Mouse (Mus musculus) CH12.LX (cell line): ENCODE results near the gene Cenpt.

Experiments
- BHLHE40 ChIP-seq: IDR thresholded peaks from 2 replicates; pipeline ENCODE4 v1.6.1; 2011; ENCODE audit warnings: mild to moderate bottlenecking, low read depth, low read length, improper control_type of control experiment
- CTCF ChIP-seq, 2 experiments: IDR thresholded peaks in 1 of 2; conservative IDR thresholded peaks in 1 of 2; 2 replicates each; pipeline ENCODE4 v1.5.1; 2011 to 2012; ENCODE audit warnings: low read depth in 2 of 2, low read length in 2 of 2, improper control_type of control experiment in 1 of 2, inconsistent platforms in 1 of 2, mild to moderate bottlenecking in 1 of 2, moderate library complexity in 1 of 2
- ELF1 ChIP-seq: IDR thresholded peaks from 2 replicates; pipeline ENCODE4 v1.6.1; 2014; ENCODE audit warnings: low read depth, mild to moderate bottlenecking, inconsistent platforms, low read length, improper control_type of control experiment
- IRF4 ChIP-seq: IDR thresholded peaks from 2 replicates; pipeline ENCODE4 v1.6.1; 2014; ENCODE audit warnings: low read depth, mild to moderate bottlenecking, inconsistent platforms, low read length, improper control_type of control experiment
- MAFK ChIP-seq: IDR thresholded peaks from 2 replicates; pipeline ENCODE4 v1.6.1; 2011; ENCODE audit warnings: low read length, improper control_type of control experiment; ENCODE audit not compliant: insufficient replicate concordance
- MAX ChIP-seq: IDR thresholded peaks from 2 replicates; pipeline ENCODE4 v1.6.1; 2011; ENCODE audit warnings: low read length, improper control_type of control experiment
- MYC ChIP-seq: IDR thresholded peaks from 2 replicates; pipeline ENCODE4 v1.6.1; 2011; ENCODE audit warnings: low read depth, mild to moderate bottlenecking, improper control_type of control experiment, low read length
- PAX5 ChIP-seq: IDR thresholded peaks from 2 replicates; pipeline ENCODE4 v1.6.1; 2012; ENCODE audit warnings: low read length, inconsistent platforms, mixed read lengths
- POLR2A ChIP-seq: IDR thresholded peaks from 2 replicates; pipeline ENCODE4 v1.6.1; 2011; ENCODE audit warnings: low read depth, mild to moderate bottlenecking, improper control_type of control experiment, low read length
- POLR2AphosphoS2 ChIP-seq: IDR thresholded peaks from 2 replicates; pipeline ENCODE4 v1.6.1; 2011; ENCODE audit warnings: low read depth, low read length, improper control_type of control experiment
- SIN3A ChIP-seq: IDR thresholded peaks from 2 replicates; pipeline ENCODE4 v1.6.1; 2012; ENCODE audit warnings: low read length, improper control_type of control experiment, inconsistent platforms
- TCF12 ChIP-seq: IDR thresholded peaks from 2 replicates; pipeline ENCODE4 v1.6.1; 2014; ENCODE audit warnings: low read depth, mild to moderate bottlenecking, inconsistent platforms, low read length, improper control_type of control experiment
- USF1 ChIP-seq: IDR thresholded peaks from 2 replicates; pipeline ENCODE4 v1.6.1; 2014; ENCODE audit warnings: low read depth, mild to moderate bottlenecking, inconsistent platforms, low read length, improper control_type of control experiment
- ZNF384 ChIP-seq: IDR thresholded peaks from 2 replicates; pipeline ENCODE4 v1.6.1; 2012; ENCODE audit warnings: low read depth, low read length, improper control_type of control experiment, inconsistent platforms

- TF ChIP-seq CTCF (conservative IDR thresholded peaks at IDR 0.05 in 1 of 2, IDR thresholded peaks at IDR 0.05 in 1 of 2; ENCODE audit: low read depth in 2 of 2, low read length in 2 of 2) (no peak), POLR2AphosphoS2 (no peak), TCF12 (no peak), SIN3A (no peak), ZNF384 (no peak), MYC (no peak), POLR2A (no peak), USF1 (no peak), BHLHE40 (no peak), PAX5 (no peak), MAX (no peak), MAFK (no peak), IRF4 (no peak), ELF1 (no peak)
These were observed 16.1 kb downstream of the Cenpt start for GRCm38 (mm10) chr8:105836991-105837390.
